Mouse (Mus musculus) adrenal gland, postnatal 25 days (tissue): Measurements from ENCODE around the gene Clec2e. TPM values are rescaled to one million over a fixed set of nuclear protein-coding genes. Genes with fewer than 3 reads are reported as not detected.

Source experiments
- DNase-seq: peaks from one replicate; pipeline ENCODE4 v3.0.0; 2021; ENCODE audit warnings: mixed read lengths
- total RNA-seq: library from RNA; stranded (reverse); gene quantifications from 2 replicates; pipeline ENCODE4 v1.2.3, GENCODE M21; 2021

The Clec2e gene
- total RNA-seq, 1 experiment from 2014 or later, result not detected

DNA sequence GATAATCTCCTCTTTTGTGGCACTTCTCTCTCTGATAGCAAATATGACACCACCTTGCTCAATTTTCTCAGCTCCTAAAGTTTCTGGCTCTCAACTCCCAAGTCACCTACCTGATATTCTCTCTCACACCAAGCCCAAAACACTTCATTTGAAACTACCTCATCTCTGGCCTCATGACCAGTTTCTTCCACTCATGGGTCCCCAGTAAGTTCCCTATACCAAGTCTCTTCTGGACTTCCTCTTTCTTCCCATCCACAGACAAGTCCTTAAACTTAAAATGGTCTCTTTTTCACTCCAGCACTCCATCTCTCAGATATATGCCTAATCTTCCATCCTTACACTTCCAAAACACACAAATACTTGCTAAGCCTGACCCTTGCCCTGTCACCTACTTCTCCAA is 42.7 kb downstream of the Clec2e start:
- no peak for DNase-seq

DNA sequence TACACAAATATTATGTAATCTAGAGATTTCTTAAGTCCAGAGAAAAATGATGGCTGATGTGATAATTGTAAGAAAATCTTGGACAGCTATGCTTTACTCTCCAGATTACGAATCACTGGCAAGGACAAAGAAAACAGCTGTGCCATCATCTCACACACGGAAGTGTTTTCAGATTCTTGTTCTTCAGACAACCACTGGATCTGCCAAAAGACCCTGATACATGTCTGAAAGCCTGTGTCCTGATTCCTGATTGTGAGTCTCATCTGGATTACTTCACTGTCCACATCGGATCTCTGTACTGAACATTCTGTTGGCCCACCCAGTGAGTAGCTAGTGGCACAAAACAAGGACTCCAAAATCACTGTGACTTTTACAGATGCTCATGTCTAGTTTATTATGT is 44.5 kb downstream of the Clec2e start:
- no peak for DNase-seq

DNA sequence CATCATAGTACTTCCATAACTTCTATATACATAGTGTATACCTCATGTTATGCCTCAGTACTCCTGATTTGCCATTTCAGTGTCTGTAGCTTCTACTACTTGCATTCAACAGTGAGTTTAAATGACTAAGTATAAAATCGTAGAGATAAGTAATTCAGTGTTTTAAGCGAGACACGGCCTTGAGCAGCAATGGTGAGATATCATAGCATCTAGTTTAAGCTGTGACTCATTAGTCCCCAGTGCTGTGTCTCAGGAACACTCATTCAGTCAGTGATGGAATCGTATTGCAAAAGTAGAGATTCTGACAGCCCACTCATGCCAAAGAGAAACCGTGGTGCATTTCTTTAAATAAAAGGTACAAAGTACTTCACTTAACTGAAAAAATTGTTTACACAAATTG is 49.0 kb downstream of the Clec2e start:
- DNase-seq, result no peak

DNA sequence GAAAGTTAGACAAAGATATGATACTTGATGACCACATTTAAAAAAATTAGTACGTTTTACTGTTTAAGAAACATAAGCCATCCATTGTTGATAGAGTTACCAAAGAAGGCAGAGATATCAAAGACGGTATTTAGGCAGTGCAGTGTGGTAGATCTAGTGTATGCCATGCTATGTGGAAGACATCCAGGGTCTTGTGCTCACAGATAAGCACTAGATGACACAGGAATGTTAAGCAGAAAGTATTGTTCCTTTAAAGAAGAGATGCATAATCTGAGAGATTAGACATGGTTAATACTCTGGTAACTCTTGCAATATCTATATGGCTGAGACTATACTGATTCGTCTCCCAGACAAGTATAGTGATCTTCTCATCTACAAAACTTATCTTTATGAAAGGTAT is 49.6 kb downstream of the Clec2e start:
- DNase-seq, result no peak

DNA sequence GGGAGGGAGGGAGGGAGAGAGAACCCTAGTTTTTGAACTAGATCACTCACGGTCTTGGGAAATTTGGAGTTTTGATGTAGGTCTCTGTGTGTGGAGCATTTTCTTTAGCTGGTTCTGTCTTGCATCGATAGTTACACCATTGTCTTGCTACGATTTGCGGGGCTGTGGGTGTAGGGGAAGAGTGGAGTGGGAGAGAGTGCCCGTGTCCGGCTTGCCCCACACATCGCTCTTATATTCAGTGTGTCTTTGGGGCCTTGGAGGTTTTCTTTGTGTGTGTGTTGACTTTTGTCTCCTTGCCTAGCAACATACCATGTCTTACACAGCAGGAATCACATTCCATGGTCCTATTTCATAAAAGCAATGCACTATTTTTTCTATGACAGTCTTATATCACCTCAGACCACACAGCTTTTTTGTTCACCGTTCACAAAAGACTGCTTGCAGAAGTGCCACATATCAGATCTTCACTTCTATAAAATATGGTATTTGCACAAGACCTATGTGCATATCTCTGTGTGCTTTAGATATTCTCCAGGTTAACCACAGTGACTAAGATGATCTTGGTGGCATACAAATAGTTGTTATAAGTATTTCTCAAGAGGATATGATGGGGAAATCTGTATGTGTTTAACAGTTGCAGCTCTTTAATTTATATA is 51.0 kb downstream of the Clec2e start:
- DNase-seq, result no peak

DNA sequence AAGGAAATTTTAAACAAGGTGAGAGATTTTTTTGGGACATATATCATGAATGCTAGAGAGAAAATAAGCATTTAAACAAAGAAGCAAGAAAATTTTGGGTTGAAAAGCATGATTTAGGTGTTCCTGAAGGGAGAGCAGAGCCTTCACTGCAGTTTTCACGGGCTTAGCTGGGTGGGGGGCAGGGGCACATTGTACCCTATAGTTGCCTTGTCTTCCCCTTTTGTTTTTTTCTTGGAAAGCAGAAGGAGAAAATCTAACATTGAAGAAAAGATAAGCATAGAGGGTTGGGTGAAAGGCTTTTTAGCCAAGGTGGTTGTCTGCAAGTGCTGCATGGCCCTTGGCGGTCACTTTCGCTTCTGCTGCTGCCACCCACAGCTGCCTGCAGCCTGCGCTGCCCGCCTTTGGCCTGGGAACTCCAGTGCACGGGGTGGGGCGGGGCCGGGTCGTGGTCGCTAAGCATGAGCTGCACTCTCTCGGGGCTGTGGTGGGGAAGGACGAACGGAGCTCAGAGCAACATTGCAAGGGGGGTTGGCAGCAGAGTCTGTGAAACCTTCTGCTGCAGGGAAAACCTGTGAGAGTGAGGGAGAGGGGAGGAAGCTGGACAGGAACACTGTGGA is 51.7 kb downstream of the Clec2e start:
- peak; percentile 55 for DNase-seq

DNA sequence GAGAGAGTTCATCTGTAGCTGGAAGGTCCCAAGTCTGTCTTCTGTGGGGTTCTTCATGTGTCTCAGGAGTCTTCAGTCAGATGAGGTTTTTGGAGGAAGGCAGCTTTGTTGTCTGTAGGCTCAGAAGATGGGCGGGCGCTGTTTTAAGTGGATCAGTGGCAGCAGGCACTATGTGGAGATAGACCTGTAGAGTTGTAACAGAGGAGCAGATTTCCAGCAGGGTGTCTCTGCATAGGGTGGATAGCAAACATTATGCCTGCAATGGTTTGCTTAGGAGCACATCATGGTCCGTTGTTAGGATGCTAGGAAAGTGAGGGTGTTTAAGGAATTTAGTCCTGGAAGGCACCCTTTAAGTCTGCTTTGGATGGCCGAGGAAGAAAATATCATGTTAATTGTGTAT is 52.3 kb downstream of the Clec2e start:
- no peak for DNase-seq

DNA sequence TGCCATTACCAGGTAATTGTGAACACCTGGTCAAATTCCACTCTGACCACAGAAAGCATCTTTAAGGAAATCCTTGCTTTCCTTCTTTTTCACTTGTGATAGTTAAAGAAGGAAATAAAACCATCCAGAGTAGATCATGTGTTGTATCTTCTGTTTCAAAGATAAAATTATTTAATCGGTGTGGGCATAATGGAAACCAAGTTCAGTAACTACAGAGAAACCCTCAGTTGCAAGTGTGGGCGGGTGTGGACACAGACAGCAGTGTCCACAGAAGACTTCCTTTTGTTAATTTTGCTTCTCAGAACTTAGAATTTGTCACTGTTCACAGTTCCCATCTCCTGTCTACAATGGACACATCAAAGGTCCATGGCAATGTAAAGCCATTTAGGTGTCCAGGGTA is 55.1 kb downstream of the Clec2e start, which contains the start of gene Klrb1f:
Gene Klrb1f, plus strand, starts transcription at position 301 of the 400 bp plus-strand sequence.
- no peak for DNase-seq

DNA sequence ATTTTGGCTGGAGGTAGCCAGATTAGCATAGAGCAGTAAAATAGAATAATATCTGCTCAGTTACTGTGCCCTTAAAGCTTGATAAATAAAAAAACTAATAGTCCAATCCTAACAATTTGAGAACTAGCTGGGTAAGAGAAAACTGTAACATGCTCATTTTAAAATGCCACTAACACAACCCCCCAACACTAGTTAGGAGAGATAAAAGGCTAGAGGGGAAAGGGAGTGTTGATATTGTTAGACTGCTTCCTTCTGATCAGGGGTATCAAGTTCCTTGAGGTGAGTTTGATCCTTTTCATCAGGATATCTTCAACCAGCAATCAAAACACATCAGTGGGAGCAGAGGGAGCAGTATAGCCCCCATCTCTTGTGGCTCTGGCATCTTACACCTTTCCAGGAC is 58.2 kb downstream of the Clec2e start:
- DNase-seq, result no peak

Other genes starting within 250 kb of the Clec2e start
- gene Clec2i, start 213.3 kb downstream of the Clec2e start, total RNA-seq, result not detected in 2 replicates
- 0.18 TPM in 1 of 2 replicates, not detected in the other for gene BC035044, start 209.8 kb downstream of the Clec2e start, total RNA-seq
- 2.0 TPM in 1 of 2 replicates, not detected in the other for gene Clec2g, start 166.5 kb downstream of the Clec2e start, total RNA-seq
- not detected in 2 replicates for gene Klrb1f, start 55.0 kb downstream of the Clec2e start, total RNA-seq
- gene Clec2d, start 79.7 kb upstream of the Clec2e start, total RNA-seq, result 42.2 and 43.0 TPM in 2 replicates
- gene Cd69, start 174.5 kb upstream of the Clec2e start, total RNA-seq, result 0.15 TPM in 1 of 2 replicates, not detected in the other
- gene 4922502D21Rik, start 230.9 kb upstream of the Clec2e start, total RNA-seq, result not detected in 2 replicates
- 0.46 and 0.90 TPM in 2 replicates for gene Clec12a, start 241.8 kb upstream of the Clec2e start, total RNA-seq